Mouse (Mus musculus) midbrain, embryonic 11.5 days (tissue): ENCODE measurements around the gene Cd96. TPM values are rescaled to one million over a fixed set of nuclear protein-coding genes. Genes with fewer than 3 reads are reported as not detected.

Experiments used
- ATAC-seq: fragments of 200-750 bp; cut with Nextera tagmentation; 2 replicates; pipeline ENCODE4 v1.8.0; 2017; ENCODE audit warnings: moderate TSS enrichment, moderate library complexity; ENCODE audit not compliant: low FRiP score
- DNase-seq: peaks from one replicate; pipeline ENCODE4 v3.0.0; 2015; ENCODE audit warnings: low spot score; ENCODE audit errors: missing footprints
- H3K27ac ChIP-seq: fragments of 300-500 bp; sonication (generic); 2 replicates; pipeline ENCODE4 v1.5.1; 2014; ENCODE audit warnings: low read depth, low read length
- H3K27me3 ChIP-seq: fragments of 300-500 bp; sonication (generic); 2 replicates; pipeline ENCODE4 v1.6.1; 2014; ENCODE audit warnings: mild to moderate bottlenecking, low read length, moderate library complexity, mixed read lengths; ENCODE audit not compliant: control insufficient read depth, insufficient read depth
- H3K36me3 ChIP-seq: fragments of 300-500 bp; sonication (generic); 2 replicates; pipeline ENCODE4 v1.6.1; 2014; ENCODE audit warnings: mild to moderate bottlenecking, low read length, moderate library complexity, mixed read lengths; ENCODE audit not compliant: control insufficient read depth, insufficient read depth
- H3K4me1 ChIP-seq: fragments of 300-500 bp; sonication (generic); 2 replicates; pipeline ENCODE4 v1.6.1; 2014; ENCODE audit warnings: low read length; ENCODE audit not compliant: control insufficient read depth, insufficient read depth
- H3K4me2 ChIP-seq: fragments of 300-500 bp; sonication (generic); 2 replicates; pipeline ENCODE4 v1.6.1; 2014; ENCODE audit warnings: mild to moderate bottlenecking, moderate library complexity
- H3K4me3 ChIP-seq: fragments of 300-500 bp; sonication (generic); 2 replicates; pipeline ENCODE4 v1.5.1; 2014; ENCODE audit warnings: low read depth, low read length
- H3K9ac ChIP-seq: fragments of 300-500 bp; sonication (generic); 2 replicates; pipeline ENCODE4 v1.6.1; 2014; ENCODE audit warnings: low read length
- H3K9me3 ChIP-seq: fragments of 300-500 bp; sonication (generic); 2 replicates; pipeline ENCODE4 v1.6.1; 2016; ENCODE audit warnings: low read length; ENCODE audit not compliant: control insufficient read depth
- WGBS: fragments of 180-500 bp; shearing (Covaris S2); extraction: QIAGEN DNeasy Blood & Tissue Kit; methylation state at CpG from one replicate; pipeline ENCODE4 v1.1.7; 2014; 5-methylcytosine and 5-hydroxymethylcytosine counted together
- polyA plus RNA-seq: library from polyadenylated mRNA; unstranded; fragments of >200 nt; fragmentation: Nextera tagmentation; extraction: Ambion mirVana; gene quantifications from 2 replicates; pipeline ENCODE4 v1.2.1, GENCODE M21; 2014

The Cd96 gene
- polyA plus RNA-seq, 1 experiment from 2014 or later = not detected

DNA sequence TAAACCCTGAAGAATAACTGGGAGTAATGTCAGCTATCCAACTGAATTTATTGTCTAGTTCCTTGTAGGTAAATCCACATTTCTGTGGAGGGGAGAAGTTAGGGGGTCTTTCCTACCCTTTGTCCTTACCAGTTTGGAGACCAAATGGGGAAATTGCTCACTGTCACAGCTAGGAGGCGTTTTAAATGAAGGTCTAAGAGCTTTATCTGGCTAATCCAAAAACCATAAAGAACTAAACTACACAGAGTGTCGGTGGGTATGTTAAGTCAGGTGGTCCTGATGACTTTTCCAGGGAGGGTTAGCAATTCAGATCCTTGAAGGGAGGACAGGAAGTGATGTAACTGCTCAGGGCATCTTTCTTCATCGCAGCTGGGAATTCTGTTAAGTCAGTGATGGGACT lies 556 bp upstream of the Cd96 start:
- Histone ChIP-seq H3K36me3 (no peaks in the 10 kb centered on the region), H3K4me2 (no peak overlapping the region), H3K27me3 (no peaks in the 10 kb centered on the region), H3K9ac (no peak overlapping the region), H3K4me3 (no peak overlapping the region), H3K4me1 (no peaks in the 10 kb centered on the region), H3K27ac (no peak overlapping the region), H3K9me3 (no peaks in the 10 kb centered on the region)
- DNase-seq = no peak
- ATAC-seq = no peak
- WGBS = 66% methylated on average over 3 of the region's 3 CpGs

- no peaks in the 10 kb centered on the region for H3K27me3 ChIP-seq
- H3K4me1 ChIP-seq = no peaks in the 10 kb centered on the region
- H3K4me2 ChIP-seq = no peak overlapping the region
- no peaks in the 10 kb centered on the region for H3K36me3 ChIP-seq
- no peak overlapping the region for H3K9ac ChIP-seq
- DNase-seq (no peak), ATAC-seq (no peak)
- no peak overlapping the region for H3K27ac ChIP-seq
- H3K4me3 ChIP-seq = no peak overlapping the region
- H3K9me3 ChIP-seq = no peaks in the 10 kb centered on the region
- 90% methylated on average over 3 of the region's 3 CpGs for WGBS
Observed at GRCm38 (mm10) chr16:46117645-46118044, 2.4 kb downstream of the Cd96 start.

- WGBS = 79% methylated on average over 2 of the region's 2 CpGs
Observed at GRCm38 (mm10) chr16:46114727-46115126, 5.3 kb downstream of the Cd96 start.

DNA sequence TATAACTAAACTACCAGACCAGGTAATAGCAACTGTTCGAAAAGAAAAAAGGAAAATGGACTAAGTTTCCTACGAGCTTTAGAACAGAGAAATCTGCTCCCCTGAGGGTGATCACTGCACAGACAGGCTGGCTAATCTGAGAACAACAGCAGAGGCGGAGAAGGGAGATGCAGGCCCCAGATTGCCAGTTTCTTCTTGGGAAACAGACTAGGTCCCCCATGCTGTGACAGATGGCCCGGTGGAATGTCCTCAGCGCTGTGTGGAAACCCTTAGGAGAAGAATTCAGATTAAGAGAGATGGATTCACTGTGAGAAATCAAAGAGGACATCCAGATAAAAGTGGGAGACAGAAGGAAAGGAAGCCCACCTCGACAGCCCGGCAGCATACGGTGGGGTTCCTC lies 10.5 kb downstream of the Cd96 start:
- H3K9me3 ChIP-seq = no peaks in the 10 kb centered on the region
- no peak for DNase-seq
- WGBS = 41% methylated on average over 8 of the region's 8 CpGs
- no peak overlapping the region for H3K4me3 ChIP-seq
- no peaks in the 10 kb centered on the region for H3K36me3 ChIP-seq
- H3K27ac ChIP-seq = no peak overlapping the region
- no peak overlapping the region for H3K9ac ChIP-seq
- no peaks in the 10 kb centered on the region for H3K4me1 ChIP-seq
- H3K27me3 ChIP-seq = no peaks in the 10 kb centered on the region
- no peak for ATAC-seq
- H3K4me2 ChIP-seq = no peak overlapping the region

More at GRCm38 (mm10) chr16:46114727-46115126, 5.3 kb downstream of the Cd96 start:
- H3K9ac ChIP-seq = no peak overlapping the region
- no peak overlapping the region for H3K27ac ChIP-seq
- DNase-seq (no peak), ATAC-seq (no peak)
- no peaks in the 10 kb centered on the region for H3K36me3 ChIP-seq
- H3K4me1 ChIP-seq = no peaks in the 10 kb centered on the region
- H3K9me3 ChIP-seq = no peaks in the 10 kb centered on the region
- H3K27me3 ChIP-seq = no peaks in the 10 kb centered on the region
- no peak overlapping the region for H3K4me2 ChIP-seq
- H3K4me3 ChIP-seq = no peak overlapping the region

DNA sequence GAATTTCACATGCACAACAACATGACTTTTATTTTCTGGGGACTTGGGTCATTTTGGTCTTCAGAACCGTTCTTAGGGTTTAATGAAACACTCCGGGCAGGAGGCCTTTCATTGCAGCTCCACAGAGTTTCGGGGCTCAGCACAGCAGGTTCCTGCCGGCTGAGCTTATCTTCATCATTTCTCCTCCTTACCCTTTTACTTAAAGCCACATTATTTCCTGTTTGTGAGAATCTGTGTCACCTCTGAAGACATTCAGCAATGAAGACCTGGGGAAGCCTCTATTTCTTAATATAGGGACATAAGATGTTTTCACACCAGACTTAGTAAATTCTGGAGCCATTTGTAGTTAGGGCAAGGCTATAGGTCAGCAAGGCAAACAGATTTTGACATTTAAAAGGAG lies 12.6 kb downstream of the Cd96 start:
- no peaks in the 10 kb centered on the region for H3K4me1 ChIP-seq
- DNase-seq = no peak
- H3K27me3 ChIP-seq = no peaks in the 10 kb centered on the region
- H3K36me3 ChIP-seq = no peaks in the 10 kb centered on the region
- H3K9ac ChIP-seq = no peak overlapping the region
- 62% methylated on average over 4 of the region's 4 CpGs for WGBS
- no peak overlapping the region for H3K27ac ChIP-seq
- no peak for ATAC-seq
- no peak overlapping the region for H3K4me2 ChIP-seq
- H3K9me3 ChIP-seq = no peaks in the 10 kb centered on the region
- H3K4me3 ChIP-seq = no peak overlapping the region

GRCm38 (mm10) chr16:46104491-46104890 lies 15.6 kb downstream of the Cd96 start:
- Histone ChIP-seq H3K9ac (no peak overlapping the region), H3K4me3 (no peak overlapping the region), H3K27ac (no peak overlapping the region), H3K9me3 (no peaks in the 10 kb centered on the region), H3K4me1 (no peaks in the 10 kb centered on the region), H3K4me2 (no peak overlapping the region), H3K27me3 (no peaks in the 10 kb centered on the region), H3K36me3 (no peaks in the 10 kb centered on the region)
- 83% methylated on average over 9 of the region's 9 CpGs for WGBS
- ATAC-seq = no peak
- no peak for DNase-seq

DNA sequence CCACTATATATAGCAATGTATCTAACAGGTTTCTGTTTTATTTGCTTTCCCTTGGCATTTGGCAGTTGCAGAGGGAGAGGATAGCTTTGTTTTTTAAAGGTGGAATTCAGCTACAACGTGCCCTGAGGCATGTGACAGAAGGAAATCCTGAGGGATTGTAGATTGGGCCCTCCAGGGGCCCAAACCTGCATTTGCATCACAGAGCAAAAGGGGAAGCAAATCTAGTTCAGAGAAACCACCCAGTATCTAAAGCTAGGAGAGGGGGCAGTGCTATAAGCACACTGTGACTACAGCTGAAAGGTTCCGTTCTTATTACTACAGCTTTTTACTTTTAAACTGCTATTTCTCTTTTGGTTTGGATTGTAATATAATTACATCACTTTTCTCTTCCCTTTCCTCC lies 18.3 kb downstream of the Cd96 start:
- DNase-seq (no peak), ATAC-seq (no peak)
- Histone ChIP-seq H3K27me3 (no peaks in the 10 kb centered on the region), H3K4me3 (no peak overlapping the region), H3K9me3 (no peaks in the 10 kb centered on the region), H3K36me3 (no peaks in the 10 kb centered on the region), H3K4me2 (no peak overlapping the region), H3K9ac (no peak overlapping the region), H3K27ac (no peak overlapping the region), H3K4me1 (no peaks in the 10 kb centered on the region)
- WGBS = 42% methylated on average over 2 of the region's 2 CpGs

DNA sequence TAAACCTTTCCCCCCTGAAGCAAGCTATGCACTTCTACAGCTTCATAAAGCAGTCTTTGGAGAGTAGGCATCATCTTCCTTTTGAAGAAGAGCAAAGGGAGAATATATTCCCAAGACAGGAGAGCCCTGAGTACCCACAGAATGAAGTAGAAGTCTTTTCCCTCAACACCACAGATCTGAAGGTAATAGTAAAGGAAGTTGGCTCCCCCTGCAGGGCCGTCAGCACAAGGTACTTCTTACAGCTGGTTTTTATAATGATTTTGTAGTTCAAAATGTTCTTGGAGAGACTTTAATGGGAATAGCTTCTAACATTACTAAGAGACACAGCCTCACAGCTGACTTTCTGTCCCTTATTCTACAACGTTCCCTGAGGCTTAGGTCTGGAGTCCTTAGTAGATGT lies 19.8 kb downstream of the Cd96 start:
- H3K4me1 ChIP-seq = no peaks in the 10 kb centered on the region
- 66% methylated on average over 2 of the region's 2 CpGs for WGBS
- no peak overlapping the region for H3K4me3 ChIP-seq
- DNase-seq (no peak), ATAC-seq (no peak)
- no peaks in the 10 kb centered on the region for H3K9me3 ChIP-seq
- H3K27ac ChIP-seq = no peak overlapping the region
- H3K27me3 ChIP-seq = no peaks in the 10 kb centered on the region
- H3K9ac ChIP-seq = no peak overlapping the region
- no peaks in the 10 kb centered on the region for H3K36me3 ChIP-seq
- H3K4me2 ChIP-seq = no peak overlapping the region

GRCm38 (mm10) chr16:46097421-46097820 lies 22.6 kb downstream of the Cd96 start:
- Histone ChIP-seq H3K9ac (no peak overlapping the region), H3K4me1 (no peaks in the 10 kb centered on the region), H3K27ac (no peak overlapping the region), H3K36me3 (no peaks in the 10 kb centered on the region), H3K4me3 (no peak overlapping the region), H3K27me3 (no peaks in the 10 kb centered on the region), H3K9me3 (no peaks in the 10 kb centered on the region), H3K4me2 (no peak overlapping the region)
- no peak for ATAC-seq
- WGBS = 86% methylated on average over 9 of the region's 9 CpGs
- DNase-seq = peak; percentile 17

GRCm38 (mm10) chr16:46094478-46094877 lies 25.6 kb downstream of the Cd96 start:
- ATAC-seq = no peak
- Histone ChIP-seq H3K4me3 (no peak overlapping the region), H3K9me3 (no peaks in the 10 kb centered on the region), H3K4me1 (no peaks in the 10 kb centered on the region), H3K27me3 (no peaks in the 10 kb centered on the region), H3K36me3 (no peaks in the 10 kb centered on the region), H3K27ac (no peak overlapping the region), H3K4me2 (no peak overlapping the region), H3K9ac (no peak overlapping the region)
- 77% methylated on average over 2 of the region's 2 CpGs for WGBS
- peak; percentile 54 for DNase-seq
